Mouse (Mus musculus): ENCODE results near the gene Msh4.

- TF ChIP-seq CTCF (IDR thresholded peaks at IDR 0.05; ENCODE audit: insufficient read depth, low read depth, low read length) (no peak), POLR2A (IDR thresholded peaks at IDR 0.05; ENCODE audit: insufficient read depth, low read depth, low read length) (no peak)
Observed at GRCm38 (mm10) chr3:153858350-153859001, 47.5 kb downstream of the Msh4 start.

Measured in olfactory bulb, adult 2 months (tissue).